Mouse (Mus musculus): Measurements from ENCODE around the gene Epha8. TPM values are rescaled to one million over a fixed set of nuclear protein-coding genes. Genes with fewer than 3 reads are reported as not detected.
A peak's percentile ranks its signal among the peaks of the same experiment; 100 is the strongest.

Epha8 gene
- polyA plus RNA-seq, 1 experiment from 2014 or later = 20.7 TPM

- Histone ChIP-seq H3K27me3 (ENCODE audit: control insufficient read depth, insufficient read depth, low read depth, low read length) (peaks cover 8% of the 10 kb centered on the region; the same call in 1 of the 2 replicates), H3K27ac (ENCODE audit: low read length) (no peak overlapping the region), H3K36me3 (ENCODE audit: control insufficient read depth, insufficient read depth, low read length) (no peaks in the 10 kb centered on the region), H3K4me2 (ENCODE audit: low read length) (no peak overlapping the region), H3K9ac (ENCODE audit: low read depth, low read length) (no peak overlapping the region), H3K4me1 (ENCODE audit: control insufficient read depth, insufficient read depth, low read length) (peaks cover 14% of the 10 kb centered on the region), H3K9me3 (replicated peaks; ENCODE audit: control insufficient read depth, low read length, poor library complexity, severe bottlenecking) (no peaks in the 10 kb centered on the region), H3K4me3 (ENCODE audit: low read depth, low read length) (no peak overlapping the region)
- ATAC-seq = no peak
- WGBS = 82% methylated on average over 3 of the region's 3 CpGs
Measured at GRCm38 (mm10) chr4:136919526-136919925, 37.1 kb downstream of the Epha8 start.

GRCm38 (mm10) chr4:136918834-136919233 lies 37.8 kb downstream of the Epha8 start:
- WGBS = 77% methylated on average over 8 of the region's 8 CpGs
- H3K4me2 ChIP-seq (ENCODE audit: low read length) = no peak overlapping the region
- H3K4me3 ChIP-seq (ENCODE audit: low read depth, low read length) = no peak overlapping the region
- no peak overlapping the region for H3K27ac ChIP-seq (ENCODE audit: low read length)
- no peaks in the 10 kb centered on the region for H3K36me3 ChIP-seq (ENCODE audit: control insufficient read depth, insufficient read depth, low read length)
- H3K4me1 ChIP-seq (ENCODE audit: control insufficient read depth, insufficient read depth, low read length) = peaks cover 14% of the 10 kb centered on the region
- H3K27me3 ChIP-seq (ENCODE audit: control insufficient read depth, insufficient read depth, low read depth, low read length) = peaks cover 2% of the 10 kb centered on the region; the same call in 1 of the 2 replicates
- H3K9ac ChIP-seq (ENCODE audit: low read depth, low read length) = no peak overlapping the region
- ATAC-seq = no peak
- no peaks in the 10 kb centered on the region for H3K9me3 ChIP-seq (replicated peaks; ENCODE audit: control insufficient read depth, low read length, poor library complexity, severe bottlenecking)

GRCm38 (mm10) chr4:136917165-136917524 lies 39.5 kb downstream of the Epha8 start:
- H3K36me3 ChIP-seq (ENCODE audit: control insufficient read depth, insufficient read depth, low read length) = no peaks in the 10 kb centered on the region
- H3K27ac ChIP-seq (ENCODE audit: low read length) = peak overlapping the region; percentile 47
- ATAC-seq = no peak
- H3K9ac ChIP-seq (ENCODE audit: low read depth, low read length) = peak overlapping the region; percentile 43; the same call in 1 of the 2 replicates
- H3K27me3 ChIP-seq (ENCODE audit: control insufficient read depth, insufficient read depth, low read depth, low read length) = no peaks in the 10 kb centered on the region; the same call in 1 of the 2 replicates
- H3K4me1 ChIP-seq (ENCODE audit: control insufficient read depth, insufficient read depth, low read length) = peaks cover 22% of the 10 kb centered on the region
- H3K9me3 ChIP-seq (replicated peaks; ENCODE audit: control insufficient read depth, low read length, poor library complexity, severe bottlenecking) = no peaks in the 10 kb centered on the region
- WGBS = 40% methylated on average over 7 of the region's 7 CpGs
- H3K4me2 ChIP-seq (ENCODE audit: low read length) = no peak overlapping the region
- H3K4me3 ChIP-seq (ENCODE audit: low read depth, low read length) = no peak overlapping the region

- no peak overlapping the region for H3K9ac ChIP-seq (ENCODE audit: low read depth, low read length)
- no peak for ATAC-seq
- H3K9me3 ChIP-seq (replicated peaks; ENCODE audit: control insufficient read depth, low read length, poor library complexity, severe bottlenecking) = no peaks in the 10 kb centered on the region
- no peaks in the 10 kb centered on the region for H3K36me3 ChIP-seq (ENCODE audit: control insufficient read depth, insufficient read depth, low read length)
- peak overlapping the region; percentile 47 for H3K27ac ChIP-seq (ENCODE audit: low read length)
- H3K4me2 ChIP-seq (ENCODE audit: low read length) = no peak overlapping the region
- WGBS = 40% methylated on average over 20 of the region's 20 CpGs
- no peaks in the 10 kb centered on the region; the same call in 1 of the 2 replicates for H3K27me3 ChIP-seq (ENCODE audit: control insufficient read depth, insufficient read depth, low read depth, low read length)
- peaks cover 24% of the 10 kb centered on the region for H3K4me1 ChIP-seq (ENCODE audit: control insufficient read depth, insufficient read depth, low read length)
- no peak overlapping the region for H3K4me3 ChIP-seq (ENCODE audit: low read depth, low read length)
Measured at GRCm38 (mm10) chr4:136916359-136917164, 40.1 kb downstream of the Epha8 start.

- WGBS = 13% methylated on average over 9 of the region's 9 CpGs
- H3K4me3 ChIP-seq (ENCODE audit: low read depth, low read length) = no peak overlapping the region
- H3K9me3 ChIP-seq (replicated peaks; ENCODE audit: control insufficient read depth, low read length, poor library complexity, severe bottlenecking) = no peaks in the 10 kb centered on the region
- no peaks in the 10 kb centered on the region for H3K36me3 ChIP-seq (ENCODE audit: control insufficient read depth, insufficient read depth, low read length)
- peak overlapping the region; percentile 6; the same call in 1 of the 2 replicates for H3K4me2 ChIP-seq (ENCODE audit: low read length)
- H3K9ac ChIP-seq (ENCODE audit: low read depth, low read length) = no peak overlapping the region; the same call in 1 of the 2 replicates
- ATAC-seq = no peak
- H3K27ac ChIP-seq (ENCODE audit: low read length) = peak overlapping the region; percentile 44; the same call in 1 of the 2 replicates
- peaks cover 4% of the 10 kb centered on the region for H3K27me3 ChIP-seq (ENCODE audit: control insufficient read depth, insufficient read depth, low read depth, low read length)
- H3K4me1 ChIP-seq (ENCODE audit: control insufficient read depth, insufficient read depth, low read length) = peaks cover 30% of the 10 kb centered on the region
Measured at GRCm38 (mm10) chr4:136912841-136913240, 43.8 kb downstream of the Epha8 start.

- Histone ChIP-seq H3K9ac (ENCODE audit: low read depth, low read length) (no peak overlapping the region), H3K4me1 (ENCODE audit: control insufficient read depth, insufficient read depth, low read length) (peaks cover 25% of the 10 kb centered on the region), H3K4me3 (ENCODE audit: low read depth, low read length) (no peak overlapping the region), H3K4me2 (ENCODE audit: low read length) (peak overlapping the region; percentile 32), H3K27me3 (ENCODE audit: control insufficient read depth, insufficient read depth, low read depth, low read length) (peaks cover 6% of the 10 kb centered on the region), H3K27ac (ENCODE audit: low read length) (no peak overlapping the region), H3K9me3 (replicated peaks; ENCODE audit: control insufficient read depth, low read length, poor library complexity, severe bottlenecking) (no peaks in the 10 kb centered on the region), H3K36me3 (ENCODE audit: control insufficient read depth, insufficient read depth, low read length) (no peaks in the 10 kb centered on the region)
- ATAC-seq = 0 out of 2 replicates have a peak, but pooled peaks have one; percentile 7
- WGBS = 41% methylated on average over 9 of the region's 9 CpGs
Measured at GRCm38 (mm10) chr4:136911804-136912203, 44.8 kb downstream of the Epha8 start.

- H3K4me1 ChIP-seq (ENCODE audit: control insufficient read depth, insufficient read depth, low read length) = peaks cover 21% of the 10 kb centered on the region
- ATAC-seq = peak; percentile 69
- 0 out of 2 replicates have a peak overlapping the region, but pooled peaks have one; percentile 33 for H3K9ac ChIP-seq (ENCODE audit: low read depth, low read length)
- peaks cover 10% of the 10 kb centered on the region for H3K27me3 ChIP-seq (ENCODE audit: control insufficient read depth, insufficient read depth, low read depth, low read length)
- no peaks in the 10 kb centered on the region for H3K36me3 ChIP-seq (ENCODE audit: control insufficient read depth, insufficient read depth, low read length)
- peak overlapping the region; percentile 32 for H3K4me2 ChIP-seq (ENCODE audit: low read length)
- H3K27ac ChIP-seq (ENCODE audit: low read length) = 0 out of 2 replicates have a peak overlapping the region, but pooled peaks have one; percentile 13
- H3K4me3 ChIP-seq (ENCODE audit: low read depth, low read length) = peak overlapping the region; percentile 20
- WGBS = under 1% methylated on average over 17 of the region's 17 CpGs
- H3K9me3 ChIP-seq (replicated peaks; ENCODE audit: control insufficient read depth, low read length, poor library complexity, severe bottlenecking) = no peaks in the 10 kb centered on the region
Measured at GRCm38 (mm10) chr4:136911211-136911646, 45.4 kb downstream of the Epha8 start.

- H3K27ac ChIP-seq (ENCODE audit: low read length) = no peak overlapping the region
- H3K27me3 ChIP-seq (ENCODE audit: control insufficient read depth, insufficient read depth, low read depth, low read length) = peaks cover 15% of the 10 kb centered on the region; the same call in 1 of the 2 replicates
- no peak overlapping the region for H3K9ac ChIP-seq (ENCODE audit: low read depth, low read length)
- H3K36me3 ChIP-seq (ENCODE audit: control insufficient read depth, insufficient read depth, low read length) = no peaks in the 10 kb centered on the region
- ATAC-seq = no peak
- no peaks in the 10 kb centered on the region for H3K9me3 ChIP-seq (replicated peaks; ENCODE audit: control insufficient read depth, low read length, poor library complexity, severe bottlenecking)
- no peak overlapping the region for H3K4me3 ChIP-seq (ENCODE audit: low read depth, low read length)
- no peak overlapping the region for H3K4me2 ChIP-seq (ENCODE audit: low read length)
- H3K4me1 ChIP-seq (ENCODE audit: control insufficient read depth, insufficient read depth, low read length) = peaks cover 28% of the 10 kb centered on the region
Measured at GRCm38 (mm10) chr4:136907809-136908208, 48.8 kb downstream of the Epha8 start.

- Histone ChIP-seq H3K4me1 (ENCODE audit: control insufficient read depth, insufficient read depth, low read length) (peaks cover 21% of the 10 kb centered on the region), H3K9me3 (replicated peaks; ENCODE audit: control insufficient read depth, low read length, poor library complexity, severe bottlenecking) (no peaks in the 10 kb centered on the region), H3K9ac (ENCODE audit: low read depth, low read length) (no peak overlapping the region), H3K4me3 (ENCODE audit: low read depth, low read length) (no peak overlapping the region), H3K27me3 (ENCODE audit: control insufficient read depth, insufficient read depth, low read depth, low read length) (peaks cover 15% of the 10 kb centered on the region; the same call in 1 of the 2 replicates), H3K27ac (ENCODE audit: low read length) (no peak overlapping the region), H3K4me2 (ENCODE audit: low read length) (no peak overlapping the region), H3K36me3 (ENCODE audit: control insufficient read depth, insufficient read depth, low read length) (no peaks in the 10 kb centered on the region)
- no peak for ATAC-seq
- 14% methylated on average over 7 of the region's 7 CpGs for WGBS
Measured at GRCm38 (mm10) chr4:136907033-136907432, 49.6 kb downstream of the Epha8 start.
